Mouse (Mus musculus): ENCODE results near the gene Cdc42bpb. TPM values are rescaled to one million over a fixed set of nuclear protein-coding genes. Genes with fewer than 3 reads are reported as not detected.

The Cdc42bpb gene
- 9.1 TPM for polyA plus RNA-seq (2014; fragmentation: Illumina TruSeq; extraction: RNeasy Lipid Tissue Mini Kit (QIAGEN cat#74804); ENCODE audit: low read depth, low replicate concordance)

GRCm38 (mm10) chr12:111377376-111377973, at the start of gene Cdc42bpb:
Gene Cdc42bpb (minus strand): TSS chr12:111377718.

GRCm38 (mm10) chr12:111416921-111417779, 39.6 kb upstream of the Cdc42bpb start, which contains the start of gene Exoc3l4:
Gene Exoc3l4 (plus strand): TSS chr12:111417017.

GRCm38 (mm10) chr12:111406622-111407021, 29.1 kb upstream of the Cdc42bpb start, which contains the start of gene Lbhd2:
Gene Lbhd2 (plus strand): TSS chr12:111406809.

GRCm38 (mm10) chr12:111270629-111271277, 106.8 kb downstream of the Cdc42bpb start, which contains the start of gene Amn:
Gene Amn (plus strand): TSS chr12:111271095.

Other genes with a start within 250 kb of the Cdc42bpb start
- 12.7 TPM for gene Traf3, start 211.3 kb downstream of the Cdc42bpb start, polyA plus RNA-seq (2014; fragmentation: Illumina TruSeq; extraction: RNeasy Lipid Tissue Mini Kit (QIAGEN cat#74804); ENCODE audit: low read depth, low replicate concordance)
- not detected for gene 4930595D18Rik, start 193.2 kb downstream of the Cdc42bpb start, polyA plus RNA-seq (2014; fragmentation: Illumina TruSeq; extraction: RNeasy Lipid Tissue Mini Kit (QIAGEN cat#74804); ENCODE audit: low read depth, low replicate concordance)
- not detected for gene Amn, start 106.6 kb downstream of the Cdc42bpb start, polyA plus RNA-seq (2014; fragmentation: Illumina TruSeq; extraction: RNeasy Lipid Tissue Mini Kit (QIAGEN cat#74804); ENCODE audit: low read depth, low replicate concordance)
- gene Lbhd2, start 29.1 kb upstream of the Cdc42bpb start, polyA plus RNA-seq (2014; fragmentation: Illumina TruSeq; extraction: RNeasy Lipid Tissue Mini Kit (QIAGEN cat#74804); ENCODE audit: low read depth, low replicate concordance), result not detected
- gene Exoc3l4, start 39.3 kb upstream of the Cdc42bpb start, polyA plus RNA-seq (2014; fragmentation: Illumina TruSeq; extraction: RNeasy Lipid Tissue Mini Kit (QIAGEN cat#74804); ENCODE audit: low read depth, low replicate concordance), result not detected
- 2.9 TPM for gene Tnfaip2, start 64.8 kb upstream of the Cdc42bpb start, polyA plus RNA-seq (2014; fragmentation: Illumina TruSeq; extraction: RNeasy Lipid Tissue Mini Kit (QIAGEN cat#74804); ENCODE audit: low read depth, low replicate concordance)
- gene Gm266, start 108.1 kb upstream of the Cdc42bpb start, polyA plus RNA-seq (2014; fragmentation: Illumina TruSeq; extraction: RNeasy Lipid Tissue Mini Kit (QIAGEN cat#74804); ENCODE audit: low read depth, low replicate concordance), result not detected
- 976 TPM for gene Eif5, start 160.3 kb upstream of the Cdc42bpb start, polyA plus RNA-seq (2014; fragmentation: Illumina TruSeq; extraction: RNeasy Lipid Tissue Mini Kit (QIAGEN cat#74804); ENCODE audit: low read depth, low replicate concordance)
- gene Mark3, start 196.8 kb upstream of the Cdc42bpb start, polyA plus RNA-seq (2014; fragmentation: Illumina TruSeq; extraction: RNeasy Lipid Tissue Mini Kit (QIAGEN cat#74804); ENCODE audit: low read depth, low replicate concordance), result 266 TPM

All from adrenal gland, adult 10 weeks (tissue).